Mouse (Mus musculus) lung, postnatal 0 days (tissue): ENCODE measurements at regions not wholly inside any gene's neighbourhood (a gene's known extent, or its start where the extent isn't known, plus 50 kb on each side); places are given as distances from the start of the nearest gene placed in this dataset.

Experiments
- CTCF ChIP-seq: IDR thresholded peaks from 2 replicates; pipeline ENCODE4 v1.5.1; 2016; ENCODE audit warnings: antibody characterized with exemption, mild to moderate bottlenecking
- EP300 ChIP-seq: IDR thresholded peaks from 2 replicates; pipeline ENCODE4 v1.6.1; 2016; ENCODE audit warnings: antibody characterized with exemption, mild to moderate bottlenecking, control low read depth

GRCm38 (mm10) chr7:68909694-68910093 is 160.7 kb upstream of the Arrdc4 start:
- TF ChIP-seq CTCF (no peak), EP300 (no peak)
